Mouse (Mus musculus): ENCODE results near the gene Rassf5.

- TF ChIP-seq GATA1 (IDR thresholded peaks at IDR 0.05; ENCODE audit: low read length) = no peak
- TF ChIP-seq TAL1 (IDR thresholded peaks at IDR 0.05; ENCODE audit: low read length) = no peak
Measured at GRCm38 (mm10) chr1:131174299-131174861, 70.7 kb downstream of the Rassf5 start.
